Mouse (Mus musculus) hindbrain, embryonic 12.5 days (tissue): ENCODE results near the gene Prss37. TPM values are rescaled to one million over a fixed set of nuclear protein-coding genes. Genes with fewer than 3 reads are reported as not detected.

Source experiments
- polyA plus RNA-seq: library from polyadenylated mRNA; unstranded; fragments of >200 nt; fragmentation: Nextera tagmentation; extraction: Ambion mirVana; gene quantifications from 2 replicates; pipeline ENCODE4 v1.2.1, GENCODE M21; 2016

Gene Prss37
- polyA plus RNA-seq, 1 experiment from 2014 or later: not detected

Other genes with a start within 250 kb of the Prss37 start
- 36.2 and 36.4 TPM in 2 replicates for gene Agk, start 194.3 kb downstream of the Prss37 start, polyA plus RNA-seq
- 18.7 and 19.9 TPM in 2 replicates for gene E330009J07Rik, start 83.4 kb downstream of the Prss37 start, polyA plus RNA-seq
- 0.29 TPM in 1 of 2 replicates, not detected in the other for gene Wee2, start 80.4 kb downstream of the Prss37 start, polyA plus RNA-seq
- gene Ssbp1, start 48.2 kb downstream of the Prss37 start, polyA plus RNA-seq: 150 and 156 TPM in 2 replicates
- gene Tas2r137, start 28.3 kb downstream of the Prss37 start, polyA plus RNA-seq: not detected in 2 replicates
- not detected in 2 replicates for gene Tas2r108, start 26.0 kb downstream of the Prss37 start, polyA plus RNA-seq
- gene Olfr461, start 35.5 kb upstream of the Prss37 start, polyA plus RNA-seq: 0.05 and 0.50 TPM in 2 replicates
- not detected in 2 replicates for gene Olfr460, start 50.0 kb upstream of the Prss37 start, polyA plus RNA-seq
- gene Clec5a, start 66.3 kb upstream of the Prss37 start, polyA plus RNA-seq: 1.0 TPM in 2 replicates
- gene Tas2r138, start 93.8 kb upstream of the Prss37 start, polyA plus RNA-seq: not detected in 2 replicates
- gene Mgam, start 109.3 kb upstream of the Prss37 start, polyA plus RNA-seq: 0.09 TPM in 1 of 2 replicates, not detected in the other